Mouse (Mus musculus) urinary bladder, postnatal 10 days (tissue): Measurements from ENCODE around the gene Tlx2.
A peak's percentile ranks its signal among the peaks of the same experiment; 100 is the strongest.

Source experiments
- DNase-seq: peaks from one replicate; pipeline ENCODE4 v3.0.0; 2022; ENCODE audit warnings: low spot score

The Tlx2 gene

DNA sequence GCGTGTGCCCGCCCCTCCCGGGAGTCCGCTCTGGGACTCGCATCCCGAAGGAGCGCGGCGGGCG, at the start of gene Tlx2:
Gene Tlx2 (minus strand): TSS at position 47 of the 64 bp plus-strand sequence.
- DNase-seq = no peak

DNA sequence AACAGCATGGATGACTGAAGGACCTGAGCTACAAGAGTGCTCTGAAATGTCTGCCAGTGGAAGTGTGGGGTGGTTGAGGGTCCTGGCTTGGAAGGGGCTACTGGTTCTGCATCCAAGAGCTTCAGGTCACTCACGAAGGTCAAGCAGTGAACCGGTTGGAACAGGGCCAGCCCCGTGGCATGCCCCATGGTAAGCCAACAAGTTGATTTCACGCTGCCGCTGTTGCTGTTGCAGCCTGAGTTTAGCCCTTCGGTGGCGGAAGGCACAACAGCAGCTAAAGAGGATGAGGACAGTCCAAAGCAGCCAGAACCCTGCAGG, 49.6 kb upstream of the Tlx2 start:
- no peak for DNase-seq

DNA sequence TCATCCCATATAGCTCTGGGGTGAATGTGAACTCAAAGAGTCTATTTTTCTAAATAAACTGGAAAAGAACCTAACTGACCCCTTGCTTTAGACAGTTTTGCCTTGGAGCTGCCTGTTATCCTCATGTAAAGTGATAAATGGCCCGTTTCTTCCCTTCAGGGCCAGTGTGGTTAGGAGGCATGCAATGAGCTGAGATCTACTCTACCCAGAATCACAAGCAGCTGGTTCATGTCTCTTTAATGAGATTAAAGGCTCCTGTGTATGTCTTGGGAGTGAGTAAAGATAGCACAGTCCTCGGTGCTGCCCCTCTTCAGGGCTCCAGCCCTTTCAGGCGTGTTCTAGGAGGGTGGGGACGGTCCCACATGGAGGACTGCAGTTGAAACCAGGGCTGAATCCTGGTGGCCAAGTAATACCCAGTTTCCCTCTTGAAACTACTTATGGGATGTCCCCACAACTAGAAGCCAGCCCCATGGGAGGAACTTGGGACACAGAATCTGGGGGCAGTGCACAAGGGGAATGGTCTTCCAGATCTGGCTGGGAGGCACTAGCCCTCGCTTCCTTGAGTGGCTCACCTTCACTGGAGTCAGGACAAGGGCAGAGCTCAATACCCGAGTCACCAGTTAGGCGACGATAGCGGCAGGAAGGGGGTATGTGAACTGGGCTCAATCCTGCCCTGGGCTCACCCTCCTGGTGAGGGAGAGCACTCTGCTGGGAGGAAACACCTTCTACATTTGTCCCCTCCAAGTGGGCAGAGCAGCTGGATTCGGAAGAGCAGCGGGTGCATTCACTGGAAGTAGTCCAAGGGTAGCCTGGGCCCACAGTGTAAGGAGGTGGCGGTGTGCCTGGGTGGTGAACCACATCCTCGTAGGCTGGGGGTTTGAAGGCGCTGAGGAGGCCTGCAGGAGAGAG, 49.0 kb upstream of the Tlx2 start:
- no peak for DNase-seq

DNA sequence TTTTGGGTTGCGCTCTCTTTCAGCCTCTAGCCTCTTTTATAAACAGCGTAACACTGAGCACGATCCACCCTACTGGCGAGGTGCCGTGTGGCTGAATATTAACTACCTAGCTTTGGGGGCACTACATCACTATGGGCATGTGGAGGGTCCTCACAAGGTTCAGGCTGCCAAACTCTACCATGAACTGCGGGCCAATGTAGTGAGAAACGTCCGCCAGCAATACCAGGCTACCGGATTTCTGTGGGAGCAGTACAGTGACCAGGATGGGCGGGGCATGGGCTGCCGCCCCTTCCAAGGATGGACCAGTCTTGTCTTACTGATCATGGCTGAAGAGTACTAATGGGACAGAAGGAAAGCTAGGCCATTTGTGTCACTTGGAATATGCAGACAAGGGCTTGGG, 48.3 kb upstream of the Tlx2 start:
- no peak for DNase-seq

DNA sequence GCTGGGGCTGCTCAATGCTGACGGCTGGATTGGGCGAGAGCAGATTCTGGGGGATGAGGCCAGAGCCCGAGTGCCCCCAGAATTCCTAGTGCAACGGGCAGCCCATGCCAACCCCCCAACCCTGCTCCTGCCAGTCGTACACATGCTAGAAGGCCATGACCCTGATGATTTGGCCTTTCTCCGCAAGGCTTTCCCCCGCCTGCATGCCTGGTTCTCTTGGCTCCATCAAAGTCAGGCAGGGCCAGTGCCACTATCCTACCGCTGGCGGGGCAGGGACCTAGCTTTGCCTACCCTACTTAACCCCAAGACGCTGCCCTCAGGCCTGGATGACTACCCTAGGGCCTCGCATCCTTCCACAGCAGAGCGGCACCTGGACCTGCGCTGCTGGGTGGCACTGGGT, 47.5 kb upstream of the Tlx2 start:
- no peak for DNase-seq

DNA sequence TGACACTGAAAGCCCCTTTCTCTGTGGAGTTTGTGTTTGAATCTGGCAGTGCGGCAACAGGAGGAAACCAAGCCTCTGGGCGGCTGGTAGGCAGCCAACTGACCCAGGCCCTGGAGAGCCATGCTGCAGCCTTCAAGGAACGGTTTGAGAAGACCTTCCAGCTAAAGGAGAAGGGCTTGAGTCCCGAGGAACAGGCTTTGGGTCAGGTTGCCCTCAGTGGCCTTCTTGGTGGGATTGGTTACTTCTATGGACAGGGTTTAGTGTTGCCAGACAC, 47.0 kb upstream of the Tlx2 start:
- DNase-seq = no peak

DNA sequence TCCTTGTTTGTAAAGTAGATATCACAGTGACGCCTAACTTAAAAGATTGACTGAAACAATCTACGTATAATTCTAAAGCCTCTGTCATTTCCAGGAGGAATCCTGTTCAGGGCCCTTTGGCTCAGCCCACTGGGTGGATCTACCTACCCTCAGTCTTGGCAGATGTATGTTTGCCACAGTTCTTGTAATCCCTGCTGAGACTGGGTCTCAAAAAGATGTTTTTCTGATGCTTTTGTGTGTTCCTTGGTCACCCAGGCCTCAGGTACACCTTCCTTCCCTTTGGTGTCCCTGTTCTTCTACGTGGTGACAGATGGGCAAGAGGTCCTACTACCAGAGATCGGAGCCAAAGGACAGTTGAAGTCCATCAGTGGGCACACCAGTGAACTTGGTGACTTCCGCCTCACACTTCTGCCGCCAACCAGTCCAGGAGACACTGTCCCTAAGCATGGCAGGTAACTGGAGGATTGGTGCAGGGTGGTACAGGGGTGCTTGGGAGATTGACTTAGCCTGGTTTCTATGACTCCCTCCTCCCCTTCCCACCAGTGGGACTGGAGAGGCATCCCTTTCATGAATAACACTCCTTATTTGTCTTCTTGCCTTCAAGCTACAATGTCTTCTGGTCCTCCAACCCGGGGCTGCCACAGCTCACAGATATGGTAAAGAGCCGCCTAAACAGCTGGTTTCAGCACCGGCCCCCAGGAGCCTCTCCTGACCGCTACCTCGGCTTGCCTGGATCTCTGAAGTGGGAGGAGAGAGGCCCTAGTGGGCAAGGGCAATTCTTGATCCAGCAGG, 46.5 kb upstream of the Tlx2 start:
- DNase-seq = no peak

DNA sequence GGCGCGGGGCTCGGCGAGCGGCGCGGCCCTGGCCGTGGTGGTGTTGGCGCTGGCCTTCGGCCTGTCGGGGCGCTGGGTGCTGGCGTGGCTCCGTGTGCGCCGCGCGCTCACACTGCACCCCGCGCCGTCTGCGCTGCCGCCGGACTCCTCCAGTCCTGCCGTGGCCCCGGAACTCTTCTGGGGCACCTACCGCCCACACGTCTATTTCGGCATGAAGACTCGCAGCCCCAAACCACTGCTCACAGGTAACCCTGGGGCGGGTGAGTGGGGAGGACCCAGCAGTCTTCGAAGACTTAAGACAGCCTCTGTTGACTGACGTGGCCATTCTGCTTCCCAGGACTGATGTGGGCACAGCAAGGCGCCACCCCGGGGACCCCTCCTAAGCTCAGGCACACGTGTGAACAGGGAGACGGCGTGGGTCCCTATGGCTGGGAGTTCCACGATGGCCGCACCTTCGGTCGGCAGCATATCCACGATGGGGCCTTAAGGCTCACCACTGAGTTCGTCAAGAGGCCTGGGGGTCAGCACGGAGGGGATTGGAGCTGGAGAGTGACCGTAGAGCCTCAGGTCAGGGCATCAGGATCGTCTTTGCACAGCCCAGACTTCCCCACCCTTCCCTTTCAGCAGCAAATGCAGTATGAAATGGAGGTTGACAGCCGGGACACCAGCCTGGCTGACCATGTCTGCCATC, 45.7 kb upstream of the Tlx2 start:
- DNase-seq = no peak

DNA sequence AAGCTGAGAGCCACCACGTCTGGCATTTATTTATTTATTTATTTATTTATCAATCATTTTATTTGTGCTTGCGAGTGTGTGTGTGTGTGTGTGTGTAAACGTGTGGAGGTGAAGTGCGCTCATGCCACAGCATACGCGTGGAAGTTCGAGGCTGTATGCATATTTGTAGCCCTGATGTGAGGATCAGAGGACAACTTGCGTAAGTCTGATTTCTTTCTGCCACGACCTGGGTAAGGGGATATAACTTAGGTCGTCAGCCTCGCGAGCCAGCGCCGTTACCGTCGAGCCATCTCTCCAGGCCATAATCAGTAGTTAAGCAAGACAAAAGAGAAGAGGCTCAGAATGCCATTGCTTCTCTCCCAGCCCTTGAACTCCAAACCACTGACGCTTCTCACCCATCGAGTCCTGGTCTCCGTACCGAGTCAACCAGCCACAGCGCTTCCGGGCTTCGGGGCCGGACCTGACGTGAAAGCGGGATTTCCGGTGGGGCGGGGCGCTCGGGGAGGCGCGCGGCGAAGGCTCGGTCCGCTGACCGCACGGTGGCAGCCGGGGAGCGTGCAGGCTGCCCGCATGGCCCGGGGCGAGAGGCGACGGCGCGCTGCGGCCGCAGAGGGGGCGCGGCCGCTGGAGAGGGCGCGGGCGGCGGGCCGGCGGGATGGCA, 45.0 kb upstream of the Tlx2 start, which contains the start of gene Mogs:
Gene Mogs (plus strand): TSS at position 486 of the 661 bp plus-strand sequence.
- peak; percentile 80 for DNase-seq

DNA sequence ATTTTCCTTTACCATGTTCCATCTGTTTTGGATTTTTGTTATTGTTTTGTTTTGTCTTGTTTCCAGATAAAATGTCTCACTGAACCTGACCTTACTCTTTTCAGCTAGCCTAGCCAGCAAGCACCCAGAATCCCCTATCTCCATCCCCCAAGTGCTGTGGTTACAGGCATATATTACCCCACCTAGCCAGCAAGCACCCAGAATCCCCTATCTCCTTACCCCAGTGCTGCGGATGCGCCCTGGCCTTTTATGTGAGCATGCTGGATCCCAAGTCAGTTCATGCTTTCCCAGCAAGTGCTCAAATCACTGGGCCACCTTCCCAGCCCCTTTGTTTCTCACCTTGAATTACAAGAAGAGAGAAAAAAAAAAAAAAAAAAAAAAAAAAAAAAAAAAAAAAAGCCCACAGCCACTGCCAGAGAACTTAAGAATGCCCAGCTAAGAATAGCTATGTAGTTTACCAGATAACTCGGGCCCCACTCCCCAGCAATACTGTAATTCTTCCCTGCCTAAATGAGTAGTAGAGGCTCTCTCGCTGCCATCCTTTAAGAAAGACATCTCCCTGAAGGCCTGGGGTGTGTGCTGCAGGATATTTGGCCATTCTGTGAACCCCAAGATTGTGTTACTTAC, 41.5 kb upstream of the Tlx2 start:
- DNase-seq = no peak

DNA sequence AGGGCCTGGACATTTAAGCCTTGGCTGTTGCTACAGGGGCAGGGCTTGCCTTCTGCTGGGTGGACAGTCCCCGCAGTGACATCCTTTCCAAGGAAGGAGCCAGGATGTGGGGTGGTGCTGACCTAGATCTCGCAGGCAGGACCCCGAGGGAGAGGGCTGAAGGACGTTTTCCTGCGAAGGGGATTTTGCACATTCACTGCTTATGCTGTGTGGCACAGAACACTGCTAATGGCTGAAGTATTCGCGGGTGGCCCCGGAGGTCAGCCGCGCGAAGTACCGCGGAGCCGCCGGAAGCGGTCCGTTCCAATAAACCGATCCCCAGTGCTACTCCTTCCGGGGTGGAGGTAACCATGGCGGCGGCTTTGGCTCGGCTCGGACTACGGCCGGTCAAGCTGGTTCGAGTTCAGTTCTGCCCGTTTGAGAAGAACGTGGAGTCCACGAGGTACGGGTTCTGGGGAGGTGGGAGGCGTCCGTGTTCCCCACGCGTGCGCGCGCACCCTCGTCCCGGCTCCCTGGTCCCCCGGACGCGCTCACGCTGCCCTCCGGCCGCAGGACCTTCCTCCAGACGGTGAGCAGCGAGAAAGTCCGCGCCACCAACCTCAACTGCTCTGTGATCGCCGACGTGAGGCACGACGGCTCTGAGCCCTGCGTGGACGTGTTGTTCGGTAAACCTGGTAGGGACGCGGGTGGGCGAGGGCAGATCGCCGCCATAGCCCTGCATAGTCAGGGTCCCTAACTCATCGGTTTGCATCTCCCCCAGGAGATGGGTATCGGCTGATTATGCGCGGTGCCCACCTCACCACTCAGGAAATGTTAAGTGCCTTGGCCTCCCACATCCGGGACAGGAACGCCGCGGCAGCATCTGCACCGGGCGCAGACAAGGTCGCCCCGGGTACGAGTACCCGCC, 38.9 kb upstream of the Tlx2 start, which contains the start of gene Mrpl53:
Gene Mrpl53 (plus strand): TSS at position 279 of the 907 bp plus-strand sequence.
- DNase-seq = peak; percentile 51

DNA sequence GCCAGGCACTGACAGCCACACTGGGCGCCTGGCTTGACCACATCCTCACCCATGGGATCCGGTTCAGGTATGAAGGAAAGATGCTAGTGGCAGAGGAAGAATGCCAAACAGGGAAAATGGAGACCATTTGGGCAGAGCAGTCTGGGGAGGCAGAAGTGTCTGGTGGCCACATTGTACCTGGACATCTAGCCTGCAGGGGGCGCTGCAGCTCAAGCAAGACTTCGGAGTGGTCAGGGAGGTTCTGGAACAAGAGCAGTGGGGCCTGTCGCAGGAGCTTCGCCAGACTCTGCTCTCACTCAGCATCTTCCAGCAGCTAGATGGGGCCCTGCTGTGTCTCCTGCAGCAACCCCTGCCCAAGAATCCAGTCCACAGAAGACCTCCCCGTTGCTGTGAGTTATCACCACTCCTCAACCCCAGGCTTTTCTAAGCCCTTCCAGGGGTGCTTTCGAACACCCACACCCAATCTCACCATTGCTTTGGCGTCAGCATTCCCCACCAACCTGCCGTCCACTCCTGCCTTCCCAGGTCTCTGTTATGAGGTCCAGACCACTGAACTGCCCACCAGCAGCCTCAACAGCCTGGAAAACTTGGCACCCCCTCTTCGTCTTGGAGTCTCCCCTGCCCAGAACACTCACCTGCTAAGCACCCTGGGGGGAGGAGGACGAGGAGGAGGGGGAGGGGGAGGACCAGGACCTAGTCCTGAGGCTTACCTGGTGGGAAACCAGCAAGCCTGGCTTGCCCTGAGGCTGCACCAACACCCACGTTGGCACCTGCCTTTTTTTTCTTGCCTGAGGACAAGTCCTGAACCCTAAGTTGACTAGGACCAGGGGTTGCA, 37.7 kb upstream of the Tlx2 start:
- no peak for DNase-seq

DNA sequence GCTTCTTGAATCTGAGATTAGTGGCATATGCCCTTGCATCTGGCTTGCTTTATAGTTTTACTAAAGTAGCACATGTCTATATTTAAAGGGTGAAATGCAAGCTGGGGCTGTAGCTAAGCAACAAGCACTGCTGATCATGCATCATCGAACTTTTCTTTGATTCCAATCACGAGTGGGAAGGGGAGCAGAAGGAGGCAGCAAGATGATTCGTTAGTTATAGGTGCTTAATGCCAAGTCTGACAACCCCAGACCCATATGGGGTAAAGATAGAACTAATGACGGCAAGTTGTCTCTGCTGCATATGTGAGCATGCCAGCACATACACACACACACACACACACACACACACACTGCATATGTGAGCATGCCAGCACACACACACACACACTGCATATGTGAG, 34.1 kb upstream of the Tlx2 start:
- no peak for DNase-seq

DNA sequence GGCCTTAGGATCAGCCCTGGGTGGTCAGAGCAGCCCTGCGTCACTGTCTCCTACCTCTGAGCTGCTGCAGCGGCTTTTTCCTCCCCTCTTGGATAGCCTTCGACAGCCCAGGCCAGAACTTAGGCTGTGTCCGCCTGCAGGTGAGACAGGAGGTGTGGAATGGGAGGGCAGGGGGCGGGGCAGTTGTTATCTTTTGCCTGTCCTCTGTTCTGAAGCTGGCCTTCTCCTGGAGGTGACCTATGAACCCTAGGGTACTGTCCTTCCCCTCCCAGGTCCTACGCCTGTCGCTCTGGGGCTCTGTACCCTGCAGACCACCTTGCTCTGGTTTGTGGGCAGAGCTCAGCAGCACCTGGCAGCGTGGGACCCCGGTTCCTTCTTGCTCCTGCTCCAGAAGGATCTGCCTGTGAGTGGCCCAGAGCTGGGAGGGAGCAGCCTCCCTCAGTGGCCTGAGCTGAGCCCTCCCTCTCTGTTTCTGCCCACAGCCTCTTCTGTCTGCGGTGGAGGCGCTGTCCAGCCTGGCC, 33.1 kb upstream of the Tlx2 start:
- no peak for DNase-seq

DNA sequence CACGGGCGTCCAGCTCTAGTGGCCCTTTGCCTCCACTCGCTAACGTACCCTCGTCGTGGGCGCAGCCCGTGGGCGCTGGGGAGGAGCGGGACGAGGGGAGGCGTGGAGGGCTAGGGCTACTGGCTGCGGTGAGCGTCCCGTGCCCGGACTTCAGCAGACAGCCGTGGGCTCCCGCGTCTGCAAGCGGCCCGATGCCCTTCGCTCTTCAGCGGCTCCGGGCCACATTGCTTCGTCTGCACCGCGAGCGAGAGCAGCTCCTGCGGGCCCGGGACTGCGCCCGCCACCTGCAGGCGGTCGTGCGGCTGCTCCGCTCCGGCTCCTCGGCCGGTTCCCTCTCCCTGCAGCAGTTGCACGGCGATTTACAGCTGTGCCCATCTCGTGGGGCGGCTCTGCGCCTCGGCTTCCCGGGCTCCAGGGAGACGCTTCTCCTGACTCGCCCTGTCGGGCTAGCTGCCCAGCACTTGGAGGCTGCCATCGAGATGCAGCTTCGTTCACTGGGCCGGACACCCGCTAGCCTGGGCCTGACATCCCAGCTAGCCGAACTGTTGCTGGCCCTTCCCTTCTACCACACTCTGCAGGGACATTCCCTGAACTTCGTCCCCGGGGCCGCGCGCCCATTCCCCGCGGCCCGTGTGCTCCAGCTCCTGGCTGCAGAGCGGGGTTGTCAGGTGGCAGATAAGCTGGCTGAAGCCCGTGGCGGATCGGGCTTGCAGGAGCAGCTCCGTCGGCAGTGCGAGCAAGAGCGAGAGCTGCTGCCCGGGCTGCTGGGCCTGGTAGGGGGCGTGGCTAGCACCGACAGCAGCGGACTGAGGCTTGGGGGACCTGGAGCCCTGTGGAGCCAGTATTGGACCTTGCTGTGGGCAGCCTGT, 31.8 kb upstream of the Tlx2 start:
- no peak for DNase-seq

DNA sequence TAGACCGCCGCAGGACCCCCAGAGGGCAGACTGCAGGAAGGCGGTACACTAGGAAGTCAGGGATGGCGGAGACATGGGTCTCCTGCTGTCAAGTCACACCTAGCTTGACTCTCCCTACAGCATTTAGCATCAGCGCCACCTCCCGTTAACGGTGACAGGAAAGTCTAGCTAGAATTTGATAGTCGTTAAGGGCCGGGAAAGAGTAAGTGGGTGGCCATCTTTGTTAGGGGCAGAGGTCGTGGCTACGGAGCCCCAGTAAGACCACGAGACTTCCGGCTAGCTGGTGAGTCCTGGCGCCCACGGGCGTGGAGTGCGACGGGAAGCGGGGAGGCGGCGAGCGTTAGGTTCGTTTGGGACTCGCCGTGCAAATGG, 31.2 kb upstream of the Tlx2 start, which contains the start of the genes Ccdc142 and Gm42688:
Gene Ccdc142 (plus strand): TSS at position 286 of the 372 bp plus-strand sequence.
Gene Gm42688 (plus strand): TSS at position 302 of the 372 bp plus-strand sequence.
- DNase-seq = no peak

DNA sequence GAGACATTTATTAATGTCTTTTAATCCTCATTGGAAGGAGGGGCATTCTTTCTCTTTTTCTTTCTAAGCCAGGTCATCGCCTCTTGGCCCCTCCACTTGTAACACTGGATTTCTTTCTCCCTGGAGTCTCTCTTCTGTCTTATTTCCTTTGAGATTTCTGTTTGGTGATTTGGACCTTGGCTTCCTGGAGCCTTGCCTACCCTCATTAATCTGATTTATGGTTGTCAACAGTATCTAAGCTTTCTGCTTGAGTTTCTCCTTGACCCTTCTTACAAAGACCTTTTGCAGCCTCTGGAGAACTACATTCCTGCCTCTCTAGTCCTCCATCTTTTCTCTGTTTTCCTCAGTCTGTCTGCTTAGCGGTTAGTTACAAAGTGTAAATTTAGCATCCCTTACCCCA, 28.3 kb upstream of the Tlx2 start:
- DNase-seq = no peak

DNA sequence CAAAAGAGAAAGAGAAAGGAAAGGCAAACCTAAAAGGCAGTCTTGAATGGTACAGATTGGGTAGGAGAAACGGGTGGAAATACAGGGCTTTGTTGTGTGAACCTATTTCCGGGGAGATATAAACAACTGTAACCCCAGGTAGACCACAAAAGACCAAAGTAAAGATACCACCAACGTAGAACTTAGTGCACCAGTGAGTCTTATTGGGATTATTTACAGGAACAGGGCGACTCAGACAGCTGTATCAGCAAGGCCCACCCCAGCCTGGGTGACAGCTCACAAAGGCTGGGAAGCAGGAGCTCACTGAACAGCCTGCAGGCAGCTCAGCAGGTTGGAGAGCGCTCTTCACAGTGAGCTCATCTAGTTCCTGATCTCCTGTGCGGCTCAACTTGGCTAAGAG, 25.9 kb upstream of the Tlx2 start:
- no peak for DNase-seq

DNA sequence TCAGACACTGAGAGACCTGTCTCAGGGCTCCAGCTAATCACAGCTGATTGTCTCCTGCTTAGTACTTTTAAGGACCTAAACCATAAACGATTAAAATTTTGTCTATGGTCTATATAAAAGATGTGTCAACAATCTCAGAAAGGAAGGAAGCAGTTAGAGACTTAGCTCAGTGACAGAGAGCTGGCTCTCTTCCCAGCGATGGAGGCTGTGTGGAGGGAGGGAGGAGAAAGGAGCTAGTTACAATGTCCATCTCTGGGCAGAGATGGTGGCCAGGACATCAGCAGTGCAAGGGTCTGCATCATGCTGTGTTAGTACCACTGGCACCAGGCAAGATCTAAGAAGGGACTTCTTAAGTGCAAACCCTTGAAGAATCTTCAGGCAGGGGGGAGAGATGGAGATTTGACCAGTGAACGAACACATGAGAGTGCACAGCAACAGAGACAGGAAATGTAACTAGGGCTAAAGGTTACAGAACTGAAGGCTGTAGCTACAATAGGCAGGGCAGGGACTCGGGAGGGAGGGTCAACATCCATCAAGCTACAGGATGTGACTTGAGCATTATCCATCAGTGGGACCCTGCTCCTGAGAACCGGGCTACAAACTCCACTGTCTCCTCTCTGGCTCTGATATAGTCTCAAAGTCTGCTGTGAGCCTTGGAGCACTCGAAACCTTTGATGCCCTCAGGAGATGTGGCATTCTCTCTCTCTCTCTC, 22.5 kb upstream of the Tlx2 start:
- DNase-seq = no peak
